Mouse (Mus musculus) cerebellum, adult 2 months (tissue): ENCODE measurements around the gene Ccdc142. TPM values are rescaled to one million over a fixed set of nuclear protein-coding genes. Genes with fewer than 3 reads are reported as not detected.
A peak's percentile ranks its signal among the peaks of the same experiment; 100 is the strongest.

Experiments
- DNase-seq, 2 experiments: peaks; one replicate each; pipeline ENCODE4 v3.0.0; 2021
- H3K27ac ChIP-seq: fragments of 200-500 bp; 2 replicates; pipeline ENCODE4 v1.5.1; 2012; ENCODE audit warnings: low read length, control low read depth, inconsistent platforms; ENCODE audit not compliant: insufficient read depth
- H3K27me3 ChIP-seq: fragments of 200-500 bp; 2 replicates; pipeline ENCODE4 v1.6.1; 2012; ENCODE audit warnings: inconsistent platforms, mild to moderate bottlenecking, low read length, moderate library complexity; ENCODE audit not compliant: control insufficient read depth, insufficient read depth
- H3K4me1 ChIP-seq: fragments of 200-500 bp; 2 replicates; pipeline ENCODE4 v1.6.1; 2011; ENCODE audit warnings: low read length; ENCODE audit not compliant: control insufficient read depth, insufficient read depth
- H3K4me3 ChIP-seq: fragments of 200-500 bp; replicated peaks from 2 replicates; pipeline ENCODE3; 2011; ENCODE audit warnings: mild to moderate bottlenecking, low read depth, low read length, control low read depth; ENCODE audit not compliant: insufficient read depth
- CTCF ChIP-seq: fragments of 200-500 bp; IDR thresholded peaks from 2 replicates; pipeline ENCODE4 v1.5.1; 2011; ENCODE audit warnings: low read depth, mild to moderate bottlenecking, control low read depth, low read length, moderate library complexity, borderline replicate concordance; ENCODE audit not compliant: insufficient read depth
- POLR2A ChIP-seq: fragments of 200-500 bp; IDR thresholded peaks from 2 replicates; pipeline ENCODE4 v1.6.1; 2011; ENCODE audit warnings: low read length, control low read depth, borderline replicate concordance; ENCODE audit not compliant: insufficient read depth
- WGBS: fragments of 180-500 bp; shearing (Covaris S2); methylation state at CpG from one replicate; pipeline ENCODE4 v1.1.7; 2018; 5-methylcytosine and 5-hydroxymethylcytosine counted together
- polyA plus RNA-seq: library from polyadenylated mRNA; depleted of rRNA; stranded (reverse); fragments of >200 nt; gene quantifications from 2 replicates; pipeline ENCODE4 v1.2.3, GENCODE M21; 2012; rRNA removed

Ccdc142 gene
- polyA plus RNA-seq, 1 experiment, result 9.1 TPM

- 77% methylated on average over 5 of the region's 5 CpGs for WGBS
- Histone ChIP-seq H3K4me1 (no peaks in the 10 kb centered on the region), H3K27ac (no peak overlapping the region), H3K4me3 (no peak overlapping the region), H3K27me3 (no peaks in the 10 kb centered on the region)
- no peak for DNase-seq
- TF ChIP-seq POLR2A, result no peak
- TF ChIP-seq CTCF, result no peak
Measured at GRCm38 (mm10) chr6:83153485-83153884, 52.1 kb downstream of the Ccdc142 start.

GRCm38 (mm10) chr6:83155552-83156238 is 54.3 kb downstream of the Ccdc142 start:
- Histone ChIP-seq H3K4me3 (peak overlapping the region; percentile 89), H3K27ac (no peak overlapping the region), H3K4me1 (no peaks in the 10 kb centered on the region), H3K27me3 (no peaks in the 10 kb centered on the region)
- TF ChIP-seq CTCF (no peak), POLR2A (no peak)
- peak; percentile 36 to 46 for DNase-seq
- 8% methylated on average over 23 of the region's 23 CpGs for WGBS

- peak within 1 kb of the TSS; percentile 89 for H3K4me3 ChIP-seq
- no peak for TF ChIP-seq CTCF
- TF ChIP-seq POLR2A, result peak; percentile 48; the same call in 1 of the 2 replicates
- H3K27me3 ChIP-seq, result no peaks in the 10 kb centered on the region
- H3K27ac ChIP-seq, result no peak within 1 kb of the TSS
- peak; percentile 73 to 78 for DNase-seq
- H3K4me1 ChIP-seq, result no peaks in the 10 kb centered on the region
- under 1% methylated on average over 32 of the region's 32 CpGs for WGBS
Measured at GRCm38 (mm10) chr6:83156259-83156684, 54.9 kb downstream of the Ccdc142 start, which contains the start of the genes Wdr54 and 1700003E16Rik. Gene Wdr54 (minus strand): TSS chr6:83156397. Gene 1700003E16Rik (plus strand): TSS chr6:83156404.

Other genes with a start within 250 kb of the Ccdc142 start
- gene Sema4f, start 161.8 kb upstream of the Ccdc142 start, polyA plus RNA-seq, result 44.7 and 52.5 TPM in 2 replicates
- gene M1ap, start 154.7 kb upstream of the Ccdc142 start, polyA plus RNA-seq, result 0.11 and 0.21 TPM in 2 replicates
- 1.7 and 2.1 TPM in 2 replicates for gene Dok1, start 68.1 kb upstream of the Ccdc142 start, polyA plus RNA-seq
- 3.5 and 3.8 TPM in 2 replicates for gene Loxl3, start 67.4 kb upstream of the Ccdc142 start, polyA plus RNA-seq
- gene Aup1, start 47.1 kb upstream of the Ccdc142 start, polyA plus RNA-seq, result 271 and 276 TPM in 2 replicates
- gene Htra2, start 46.3 kb upstream of the Ccdc142 start, polyA plus RNA-seq, result 57.6 and 58.2 TPM in 2 replicates
- 0.92 and 0.93 TPM in 2 replicates for gene Dqx1, start 43.8 kb upstream of the Ccdc142 start, polyA plus RNA-seq
- gene Tlx2, start 31.3 kb upstream of the Ccdc142 start, polyA plus RNA-seq, result not detected in 2 replicates
- 57.5 and 61.6 TPM in 2 replicates for gene Pcgf1, start 23.7 kb upstream of the Ccdc142 start, polyA plus RNA-seq
- 0.28 TPM in 1 of 2 replicates, not detected in the other for gene Lbx2, start 15.2 kb upstream of the Ccdc142 start, polyA plus RNA-seq
- gene Gm42688, start within 50 bp of the Ccdc142 start, polyA plus RNA-seq, result 9.9 TPM in 2 replicates
- 109 and 114 TPM in 2 replicates for gene Mrpl53, start 7.4 kb downstream of the Ccdc142 start, polyA plus RNA-seq
- gene Mogs, start 13.9 kb downstream of the Ccdc142 start, polyA plus RNA-seq, result 31.7 and 33.5 TPM in 2 replicates
- gene Wbp1, start 20.0 kb downstream of the Ccdc142 start, polyA plus RNA-seq, result 88.2 and 93.1 TPM in 2 replicates
- gene Ino80b, start 23.8 kb downstream of the Ccdc142 start, polyA plus RNA-seq, result 25.1 and 25.3 TPM in 2 replicates
- 88.8 and 97.2 TPM in 2 replicates for gene Rtkn, start 33.9 kb downstream of the Ccdc142 start, polyA plus RNA-seq
- 22.7 and 29.1 TPM in 2 replicates for gene Wdr54, start 54.8 kb downstream of the Ccdc142 start, polyA plus RNA-seq
- 6.6 and 8.1 TPM in 2 replicates for gene 1700003E16Rik, start 54.8 kb downstream of the Ccdc142 start, polyA plus RNA-seq
- 394 and 406 TPM in 2 replicates for gene Dctn1, start 64.3 kb downstream of the Ccdc142 start, polyA plus RNA-seq
- gene Slc4a5, start 118.2 kb downstream of the Ccdc142 start, polyA plus RNA-seq, result 2.8 and 5.8 TPM in 2 replicates
- gene Mthfd2, start 224.3 kb downstream of the Ccdc142 start, polyA plus RNA-seq, result 13.6 and 15.4 TPM in 2 replicates
- 16.0 and 16.3 TPM in 2 replicates for gene Mob1a, start 224.4 kb downstream of the Ccdc142 start, polyA plus RNA-seq
- gene Bola3, start 247.5 kb downstream of the Ccdc142 start, polyA plus RNA-seq, result 87.1 and 90.2 TPM in 2 replicates